Mouse (Mus musculus) layer of hippocampus, adult 8-10 months (tissue): ENCODE measurements at regions not wholly inside any gene's neighbourhood (a gene's known extent, or its start where the extent isn't known, plus 50 kb on each side); places are given as distances from the start of the nearest gene placed in this dataset.

Experiments
- DNase-seq, 2 experiments: peaks; one replicate each; pipeline ENCODE4 v3.0.0; 2022; ENCODE audit warnings: low spot score in 2 of 2

GRCm38 (mm10) chr12:107362120-107362519 lies 126.3 kb upstream of the 3110018I06Rik start:
- DNase-seq = no peak

- DNase-seq = no peak
Observed at GRCm38 (mm10) chr12:107372254-107372653, 116.2 kb upstream of the 3110018I06Rik start.

GRCm38 (mm10) chr12:107392050-107392795 lies 96.2 kb upstream of the 3110018I06Rik start:
- DNase-seq = no peak

DNA sequence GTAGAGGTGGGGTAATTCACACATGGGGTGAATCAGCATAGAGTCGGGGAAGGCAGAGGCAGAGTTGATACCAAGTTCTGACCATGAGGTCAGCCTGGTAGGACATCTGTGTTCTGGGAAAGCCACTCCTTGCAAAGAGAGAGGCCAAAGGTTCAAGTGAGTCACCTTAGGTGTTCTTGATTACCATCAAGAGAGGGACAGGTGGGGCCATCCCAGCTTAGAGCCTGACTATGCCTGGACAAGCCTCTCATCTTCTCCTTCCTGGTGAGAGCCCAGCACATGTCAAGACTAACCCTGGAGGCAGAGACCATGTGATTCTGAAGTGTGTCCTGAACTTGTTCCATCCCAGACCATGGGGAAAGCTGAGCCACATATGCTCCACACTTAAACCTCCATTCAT lies 94.0 kb upstream of the 3110018I06Rik start:
- DNase-seq = no peak

DNA sequence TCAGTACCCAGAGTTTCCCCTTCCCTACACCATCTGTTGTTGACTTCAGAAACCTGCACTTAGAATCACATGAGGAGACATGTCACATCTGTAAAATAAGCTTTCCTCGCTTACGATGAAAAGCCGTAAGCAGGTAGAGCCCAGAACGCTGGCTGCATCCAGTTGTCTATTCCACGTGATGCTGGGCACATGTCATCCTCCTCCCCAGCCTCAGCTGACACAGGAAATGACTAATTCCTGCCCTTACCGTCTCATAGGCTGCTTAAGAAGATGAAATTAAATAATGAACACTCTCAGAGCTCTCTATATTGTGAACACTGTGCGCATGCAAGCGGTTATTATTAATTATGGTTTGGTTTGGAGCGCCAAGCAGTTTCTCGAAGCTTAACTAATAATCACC lies 83.6 kb upstream of the 3110018I06Rik start:
- no peak for DNase-seq

GRCm38 (mm10) chr12:107423923-107424322 lies 64.5 kb upstream of the 3110018I06Rik start:
- DNase-seq = no peak

GRCm38 (mm10) chr12:107438506-107438905 lies 49.9 kb upstream of the 3110018I06Rik start:
- DNase-seq = no peak
